Mouse (Mus musculus): ENCODE results near the gene Mageb1. TPM values are rescaled to one million over a fixed set of nuclear protein-coding genes. Genes with fewer than 3 reads are reported as not detected.
"Not testable (repeated sequence)": the region's sequence is repeated elsewhere in the genome, so short reads cannot be mapped to it uniquely, and the experiment has no call there.

Mageb1 gene
- polyA plus RNA-seq (2015; fragmentation: Nextera tagmentation; extraction: Ambion mirVana): not detected in 2 replicates

- not testable (repeated sequence) for H3K27ac ChIP-seq; H3K36me3 ChIP-seq (ENCODE audit: poor library complexity, severe bottlenecking); H3K9ac ChIP-seq; H3K27me3 ChIP-seq; H3K9me3 ChIP-seq (replicated peaks); H3K4me3 ChIP-seq; H3K4me1 ChIP-seq; ATAC-seq; H3K4me2 ChIP-seq
- WGBS: 22% methylated on average over 1 of the region's 1 CpGs
Observed at GRCm38 (mm10) chrX:92016233-92016632, at the start of gene Mageb1. Gene Mageb1, minus strand, starts transcription at chrX:92016333.

Other genes starting within 250 kb of the Mageb1 start
- not detected in 2 replicates for gene Mageb5, start 233.3 kb downstream of the Mageb1 start, polyA plus RNA-seq (2015; fragmentation: Nextera tagmentation; extraction: Ambion mirVana)